Mouse (Mus musculus) limb, embryonic 15.5 days (tissue): ENCODE measurements around the gene Sult2b1. TPM values are rescaled to one million over a fixed set of nuclear protein-coding genes. Genes with fewer than 3 reads are reported as not detected.

Source experiments
- ATAC-seq: fragments of 200-750 bp; cut with Nextera tagmentation; 2 replicates; pipeline ENCODE4 v1.8.0; 2017; ENCODE audit warnings: low read depth, moderate TSS enrichment; ENCODE audit not compliant: insufficient number of reproducible peaks, low FRiP score, low TSS enrichment
- H3K27ac ChIP-seq: fragments of 300-500 bp; sonication (generic); 2 replicates; pipeline ENCODE4 v1.5.1; 2015; ENCODE audit warnings: moderate library complexity, mild to moderate bottlenecking, inconsistent platforms
- H3K27me3 ChIP-seq: fragments of 300-500 bp; sonication (generic); 2 replicates; pipeline ENCODE4 v1.6.1; 2015; ENCODE audit warnings: inconsistent platforms
- H3K36me3 ChIP-seq: fragments of 300-500 bp; sonication (generic); 2 replicates; pipeline ENCODE4 v1.6.1; 2015; ENCODE audit warnings: inconsistent platforms
- H3K4me1 ChIP-seq: fragments of 300-500 bp; sonication (generic); 2 replicates; pipeline ENCODE4 v1.6.1; 2015; ENCODE audit warnings: inconsistent platforms
- H3K4me2 ChIP-seq: fragments of 300-500 bp; sonication (generic); 2 replicates; pipeline ENCODE4 v1.6.1; 2015; ENCODE audit warnings: mild to moderate bottlenecking, inconsistent platforms
- H3K4me3 ChIP-seq: fragments of 300-500 bp; sonication (generic); 2 replicates; pipeline ENCODE4 v1.5.1; 2015; ENCODE audit warnings: mild to moderate bottlenecking, inconsistent platforms
- H3K9ac ChIP-seq: fragments of 300-500 bp; sonication (generic); 2 replicates; pipeline ENCODE4 v1.6.1; 2015; ENCODE audit warnings: inconsistent platforms
- H3K9me3 ChIP-seq: fragments of 300-500 bp; sonication (generic); 2 replicates; pipeline ENCODE4 v1.6.1; 2016; ENCODE audit warnings: inconsistent platforms
- WGBS: fragments of 180-500 bp; shearing (Covaris S2); methylation state at CpG from one replicate; pipeline ENCODE4 v1.1.7; 2015; 5-methylcytosine and 5-hydroxymethylcytosine counted together
- polyA plus RNA-seq: library from polyadenylated mRNA; unstranded; fragments of >200 nt; fragmentation: Nextera tagmentation; extraction: Ambion mirVana; gene quantifications from 2 replicates; pipeline ENCODE4 v1.2.1, GENCODE M21; 2015

Sult2b1 gene
- polyA plus RNA-seq, 1 experiment from 2014 or later: 82.1 TPM

DNA sequence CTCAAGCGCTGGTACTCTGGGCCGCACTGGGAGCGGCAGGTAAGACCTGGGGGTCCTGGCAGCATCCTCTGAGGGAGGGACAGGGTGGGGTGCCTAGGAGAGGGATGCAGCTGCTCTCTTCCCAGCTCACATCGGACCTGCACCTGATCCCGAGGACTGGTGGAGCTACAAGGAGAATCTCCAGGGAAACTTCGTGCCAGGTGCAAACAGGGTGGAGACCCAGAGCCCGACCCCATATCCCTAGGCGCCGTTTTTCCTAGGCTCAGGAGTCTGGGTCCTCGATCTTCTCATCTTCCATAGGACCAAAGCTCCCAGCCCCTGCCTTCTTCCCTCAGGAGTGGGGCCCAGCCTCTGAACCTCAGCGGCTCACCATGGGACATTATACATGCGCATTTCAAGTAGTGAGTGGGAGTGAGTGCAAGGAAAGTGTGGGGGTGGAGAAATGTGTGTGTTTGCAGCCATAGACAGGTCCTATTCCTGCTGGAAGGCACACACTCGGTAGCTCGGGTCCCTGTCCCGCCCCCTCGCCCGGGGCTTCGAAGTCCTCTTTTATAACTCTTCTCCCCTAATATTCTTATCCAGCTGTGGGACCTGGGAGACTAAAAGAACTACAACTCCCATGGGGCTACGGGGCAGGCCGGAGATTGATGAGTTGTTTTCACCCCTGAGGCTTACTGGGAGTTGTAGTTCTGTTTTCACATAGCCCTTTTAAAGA lies 84.0 kb downstream of the Sult2b1 start:
- ATAC-seq: no peak
- peaks cover 35% of the 10 kb centered on the region for H3K4me1 ChIP-seq
- H3K4me3 ChIP-seq: peak overlapping the region; percentile 47
- no peaks in the 10 kb centered on the region for H3K9me3 ChIP-seq
- 1% methylated on average over 20 of the region's 20 CpGs for WGBS
- peak overlapping the region; percentile 92 for H3K4me2 ChIP-seq
- H3K27me3 ChIP-seq: peaks cover 24% of the 10 kb centered on the region
- H3K27ac ChIP-seq: no peak overlapping the region; the same call in 1 of the 2 replicates
- no peaks in the 10 kb centered on the region for H3K36me3 ChIP-seq
- H3K9ac ChIP-seq: peak overlapping the region; percentile 54

DNA sequence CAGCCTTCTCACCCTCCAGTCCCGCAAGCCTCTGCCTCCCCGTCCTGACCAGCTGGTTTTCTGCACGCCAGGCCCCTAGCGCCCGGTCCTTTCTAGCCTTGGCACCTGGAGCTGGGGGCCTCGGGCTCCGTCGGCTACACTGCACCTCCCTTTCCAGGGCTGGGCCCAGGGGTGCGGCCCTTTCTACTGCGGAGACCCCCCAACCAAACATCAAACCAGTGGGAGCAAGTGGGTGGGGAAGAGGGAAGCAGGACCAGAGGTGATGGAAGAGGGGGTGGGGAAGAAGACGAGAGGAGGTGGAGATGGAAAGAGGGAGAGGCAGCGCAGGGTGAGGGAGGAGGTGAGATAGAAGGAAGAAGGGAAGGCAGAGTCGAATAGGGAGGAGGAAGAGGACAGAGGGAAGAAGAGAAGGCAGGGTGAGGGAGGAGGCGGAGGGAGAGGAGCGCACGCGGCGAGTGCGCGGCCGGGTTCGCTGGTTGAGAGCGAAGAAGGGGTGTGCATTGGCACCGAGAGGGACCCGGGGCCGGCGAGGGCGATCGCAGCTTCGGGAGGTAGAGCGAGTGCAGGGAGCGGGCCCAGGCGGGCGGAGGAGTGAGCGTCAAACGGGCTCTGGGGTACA lies 84.8 kb downstream of the Sult2b1 start, which contains the start of gene Car11:
Car11 (plus strand) TSS at position 321 of the 619 bp plus-strand sequence.
- Histone ChIP-seq H3K9me3 (no peaks in the 10 kb centered on the region), H3K4me3 (peak within 1 kb of the TSS; percentile 47), H3K36me3 (no peaks in the 10 kb centered on the region), H3K4me2 (peak within 1 kb of the TSS; percentile 92), H3K9ac (peak within 1 kb of the TSS; percentile 54), H3K4me1 (peaks cover 35% of the 10 kb centered on the region), H3K27me3 (peaks cover 24% of the 10 kb centered on the region), H3K27ac (no peak within 1 kb of the TSS)
- 1% methylated on average over 36 of the region's 36 CpGs for WGBS
- no peak for ATAC-seq

DNA sequence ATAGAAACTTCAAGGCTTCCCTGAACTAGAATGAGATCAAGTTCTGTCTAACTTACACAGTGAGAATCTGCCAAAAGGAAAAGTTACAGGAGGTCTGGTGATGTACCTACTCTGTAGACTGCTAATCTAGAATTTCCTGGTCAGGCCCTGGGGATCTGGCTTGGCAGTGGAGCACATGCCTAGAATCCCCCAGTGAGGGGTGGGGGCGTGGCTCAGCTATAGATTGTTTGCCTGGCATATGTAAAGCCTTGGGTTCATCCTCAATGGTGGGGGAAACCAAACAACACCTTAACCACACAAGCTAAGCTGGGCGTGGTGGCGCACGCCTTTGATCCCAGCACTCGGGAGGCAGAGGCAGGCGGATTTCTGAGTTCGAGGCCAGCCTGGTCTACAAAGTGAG lies 86.6 kb downstream of the Sult2b1 start:
- Histone ChIP-seq H3K4me3 (no peak overlapping the region), H3K9ac (no peak overlapping the region), H3K4me1 (peaks cover 25% of the 10 kb centered on the region), H3K27me3 (peaks cover 24% of the 10 kb centered on the region), H3K9me3 (no peaks in the 10 kb centered on the region), H3K27ac (no peak overlapping the region), H3K36me3 (no peaks in the 10 kb centered on the region), H3K4me2 (no peak overlapping the region)
- ATAC-seq: no peak
- 70% methylated on average over 7 of the region's 7 CpGs for WGBS

DNA sequence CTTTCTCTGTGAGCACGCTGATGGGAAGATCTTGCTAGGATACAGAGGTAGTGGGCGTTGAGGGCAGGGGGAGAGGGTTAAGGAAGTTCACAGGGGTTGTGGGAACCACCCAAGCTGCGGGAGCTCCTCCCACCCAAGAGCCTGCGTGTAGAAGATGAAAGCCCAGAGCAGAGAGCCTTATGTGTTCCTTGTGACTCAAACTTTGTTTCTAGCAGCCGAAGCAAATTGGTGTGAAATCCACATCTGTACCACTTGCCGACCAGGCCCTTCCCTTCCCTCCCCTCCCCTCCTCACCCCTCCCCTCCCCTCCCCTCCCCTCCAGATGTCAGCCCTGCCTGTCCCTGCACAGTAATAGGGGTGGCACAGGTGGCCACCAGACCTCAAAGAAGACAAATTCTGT lies 89.4 kb downstream of the Sult2b1 start:
- Histone ChIP-seq H3K4me3 (no peak overlapping the region), H3K4me2 (no peak overlapping the region), H3K27ac (peak overlapping the region; percentile 38; the same call in 1 of the 2 replicates), H3K36me3 (no peaks in the 10 kb centered on the region), H3K4me1 (peaks cover 11% of the 10 kb centered on the region), H3K9me3 (no peaks in the 10 kb centered on the region), H3K9ac (no peak overlapping the region), H3K27me3 (peaks cover 18% of the 10 kb centered on the region)
- ATAC-seq: no peak
- 6% methylated on average over 6 of the region's 6 CpGs for WGBS

DNA sequence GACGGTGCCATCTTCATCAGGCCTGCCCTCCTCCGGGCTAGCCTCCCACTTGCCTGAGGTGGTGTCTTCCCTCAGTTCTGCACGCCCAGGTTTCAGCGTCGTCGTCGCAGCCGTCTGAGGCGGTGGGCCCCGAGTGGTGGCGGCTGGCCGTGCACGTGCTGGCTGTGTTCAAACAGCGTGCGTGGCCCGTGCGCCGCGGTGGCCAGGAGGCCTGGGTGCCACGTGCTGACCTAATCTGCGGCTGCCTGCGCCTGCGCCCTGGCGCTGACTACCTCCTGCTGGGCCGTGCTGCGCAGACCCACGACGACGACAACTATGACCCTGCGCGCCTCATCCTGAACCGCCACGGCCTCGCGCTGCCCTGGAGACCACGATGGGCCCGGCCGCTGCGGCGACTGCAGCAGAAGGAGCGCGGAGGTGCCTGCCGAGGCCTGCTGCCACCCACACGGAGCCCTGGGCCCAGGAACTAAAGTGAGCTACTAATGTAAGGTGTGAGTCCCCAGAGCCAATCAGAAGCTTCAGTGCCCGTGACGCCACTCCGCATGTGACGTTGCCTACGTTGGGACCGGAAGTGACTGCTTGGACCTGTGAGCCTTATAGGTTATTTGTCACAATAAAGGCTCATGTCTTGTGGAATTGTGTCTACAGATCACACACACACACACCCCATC lies 90.4 kb downstream of the Sult2b1 start, which contains the start of gene Sec1:
Sec1 (minus strand) TSS at position 482 of the 671 bp plus-strand sequence.
- no peak within 1 kb of the TSS for H3K9ac ChIP-seq
- WGBS: 91% methylated on average over 50 of the region's 50 CpGs
- H3K4me1 ChIP-seq: peaks cover 2% of the 10 kb centered on the region; the same call in 1 of the 2 replicates
- no peaks in the 10 kb centered on the region for H3K36me3 ChIP-seq
- no peak within 1 kb of the TSS for H3K4me2 ChIP-seq
- no peak; the same call in 1 of the 2 replicates for ATAC-seq
- peak within 1 kb of the TSS; percentile 38; the same call in 1 of the 2 replicates for H3K27ac ChIP-seq
- no peak within 1 kb of the TSS for H3K4me3 ChIP-seq
- no peaks in the 10 kb centered on the region for H3K9me3 ChIP-seq
- peaks cover 7% of the 10 kb centered on the region for H3K27me3 ChIP-seq

DNA sequence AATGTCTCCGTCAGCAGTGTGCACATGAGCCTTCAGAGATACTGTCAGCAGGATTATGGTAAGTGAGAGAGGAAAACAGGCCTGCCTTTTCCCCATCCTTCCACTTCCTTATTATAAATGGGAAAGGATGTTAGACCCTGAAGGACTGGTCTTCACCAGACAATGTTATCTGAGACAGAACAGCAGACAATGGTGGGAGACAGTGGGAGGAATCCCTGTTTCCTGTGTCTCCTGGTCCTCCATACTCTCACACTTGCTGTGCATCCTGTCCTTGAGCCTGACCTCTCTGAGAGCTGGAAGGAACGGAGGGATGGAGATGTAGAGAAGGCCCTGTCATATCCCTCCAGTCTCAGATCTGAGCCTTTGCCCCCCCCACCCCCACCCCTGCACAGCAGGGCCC lies 92.1 kb downstream of the Sult2b1 start:
- Histone ChIP-seq H3K27me3 (no peaks in the 10 kb centered on the region), H3K36me3 (no peaks in the 10 kb centered on the region), H3K9me3 (no peaks in the 10 kb centered on the region), H3K4me3 (no peak overlapping the region), H3K4me1 (peaks cover 2% of the 10 kb centered on the region; the same call in 1 of the 2 replicates), H3K27ac (no peak overlapping the region), H3K9ac (no peak overlapping the region), H3K4me2 (no peak overlapping the region)
- no peak for ATAC-seq
- WGBS: 81% methylated on average over 2 of the region's 2 CpGs

DNA sequence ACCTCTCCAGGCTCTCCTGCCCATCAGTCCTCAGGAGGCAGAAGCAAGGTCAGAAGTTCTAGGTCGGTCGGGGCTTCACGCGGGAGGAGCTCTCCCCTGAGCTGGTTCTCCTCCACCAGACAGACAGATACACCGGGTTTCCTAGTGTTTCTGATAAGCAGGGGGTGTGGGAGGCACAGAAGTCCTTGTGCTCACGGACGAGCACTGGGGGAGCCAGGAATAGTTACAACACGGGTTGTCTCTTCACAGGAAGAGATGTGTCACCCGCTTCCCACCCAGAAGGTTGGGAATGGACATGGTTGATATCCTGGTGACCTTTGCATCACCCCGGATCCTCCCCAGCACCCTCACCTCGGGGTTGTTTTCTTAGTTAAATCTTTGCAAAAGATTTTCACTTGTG lies 94.7 kb downstream of the Sult2b1 start:
- Histone ChIP-seq H3K9me3 (no peaks in the 10 kb centered on the region), H3K36me3 (no peaks in the 10 kb centered on the region), H3K4me2 (no peak overlapping the region), H3K27me3 (no peaks in the 10 kb centered on the region), H3K4me1 (peaks cover 19% of the 10 kb centered on the region), H3K27ac (no peak overlapping the region), H3K9ac (no peak overlapping the region), H3K4me3 (no peak overlapping the region)
- ATAC-seq: no peak
- 78% methylated on average over 11 of the region's 11 CpGs for WGBS

DNA sequence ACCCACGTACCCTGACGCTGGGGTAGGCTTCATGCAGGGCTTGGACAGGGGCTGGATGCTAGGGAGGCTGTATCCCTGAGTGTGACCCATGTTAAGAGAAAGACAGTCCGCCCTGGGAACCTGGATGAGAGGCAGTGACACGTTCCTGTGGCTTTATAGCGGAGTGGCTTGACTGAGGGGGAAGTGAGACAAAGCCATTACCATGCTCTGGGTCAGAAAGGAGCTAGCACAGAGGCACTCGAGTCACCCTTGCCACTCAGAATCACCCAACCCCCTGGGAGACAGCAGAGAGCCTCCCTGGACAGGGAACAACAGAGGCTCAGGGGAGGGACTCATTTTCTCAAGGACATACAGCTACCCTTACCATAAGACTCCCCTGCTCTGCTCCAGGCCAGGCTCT lies 95.4 kb downstream of the Sult2b1 start:
- no peak overlapping the region for H3K9ac ChIP-seq
- ATAC-seq: no peak
- no peak overlapping the region for H3K27ac ChIP-seq
- H3K36me3 ChIP-seq: no peaks in the 10 kb centered on the region
- no peak overlapping the region for H3K4me2 ChIP-seq
- H3K9me3 ChIP-seq: no peaks in the 10 kb centered on the region
- no peak overlapping the region for H3K4me3 ChIP-seq
- no peaks in the 10 kb centered on the region for H3K27me3 ChIP-seq
- 55% methylated on average over 6 of the region's 6 CpGs for WGBS
- peaks cover 21% of the 10 kb centered on the region for H3K4me1 ChIP-seq

DNA sequence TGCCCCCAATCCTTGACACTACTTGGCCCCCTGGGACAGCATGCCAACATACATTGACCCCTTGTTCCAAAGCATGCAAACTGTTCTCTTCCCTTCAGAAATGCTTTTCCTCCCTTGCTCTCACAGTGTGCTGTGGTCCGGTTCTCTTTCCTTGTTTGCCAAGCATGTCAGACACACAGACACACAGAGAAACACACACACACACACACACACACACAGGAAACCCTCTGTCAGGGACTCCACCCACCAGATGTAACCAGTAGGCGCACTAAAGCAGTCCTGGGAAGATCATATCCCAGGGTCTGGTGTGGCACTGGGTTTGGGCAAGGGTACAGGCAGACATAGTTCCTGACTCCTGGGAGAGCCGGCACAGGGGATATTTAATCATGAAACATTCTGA lies 97.6 kb downstream of the Sult2b1 start:
- Histone ChIP-seq H3K36me3 (no peaks in the 10 kb centered on the region), H3K9ac (no peak overlapping the region), H3K4me3 (no peak overlapping the region), H3K9me3 (no peaks in the 10 kb centered on the region), H3K27ac (no peak overlapping the region), H3K27me3 (no peaks in the 10 kb centered on the region), H3K4me2 (no peak overlapping the region), H3K4me1 (peaks cover 26% of the 10 kb centered on the region)
- no peak for ATAC-seq
- WGBS: 74% methylated on average over 3 of the region's 3 CpGs

DNA sequence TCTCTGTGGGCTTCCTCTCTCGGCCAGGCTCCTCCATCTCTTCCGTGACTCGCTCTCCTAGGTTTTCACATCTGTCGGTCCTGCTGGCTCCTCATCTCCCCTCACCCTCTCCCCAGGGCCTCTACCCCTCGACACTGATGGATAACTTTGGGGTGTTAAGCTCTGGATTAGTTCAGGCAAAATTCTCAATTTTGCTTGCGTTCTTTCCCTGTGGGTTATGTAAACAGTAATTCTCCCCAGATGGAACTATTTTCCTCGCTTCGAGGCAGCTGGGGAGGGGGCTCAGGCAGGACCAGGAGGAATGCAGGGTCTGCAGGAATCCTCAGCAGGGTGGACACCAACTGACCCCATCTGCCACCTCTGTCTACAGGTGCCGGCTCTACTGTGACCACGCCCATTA lies 98.7 kb downstream of the Sult2b1 start:
- Histone ChIP-seq H3K27me3 (no peaks in the 10 kb centered on the region), H3K9ac (no peak overlapping the region), H3K27ac (no peak overlapping the region), H3K4me3 (no peak overlapping the region), H3K36me3 (no peaks in the 10 kb centered on the region), H3K4me2 (no peak overlapping the region), H3K4me1 (peaks cover 26% of the 10 kb centered on the region), H3K9me3 (no peaks in the 10 kb centered on the region)
- 30% methylated on average over 10 of the region's 10 CpGs for WGBS
- ATAC-seq: no peak

DNA sequence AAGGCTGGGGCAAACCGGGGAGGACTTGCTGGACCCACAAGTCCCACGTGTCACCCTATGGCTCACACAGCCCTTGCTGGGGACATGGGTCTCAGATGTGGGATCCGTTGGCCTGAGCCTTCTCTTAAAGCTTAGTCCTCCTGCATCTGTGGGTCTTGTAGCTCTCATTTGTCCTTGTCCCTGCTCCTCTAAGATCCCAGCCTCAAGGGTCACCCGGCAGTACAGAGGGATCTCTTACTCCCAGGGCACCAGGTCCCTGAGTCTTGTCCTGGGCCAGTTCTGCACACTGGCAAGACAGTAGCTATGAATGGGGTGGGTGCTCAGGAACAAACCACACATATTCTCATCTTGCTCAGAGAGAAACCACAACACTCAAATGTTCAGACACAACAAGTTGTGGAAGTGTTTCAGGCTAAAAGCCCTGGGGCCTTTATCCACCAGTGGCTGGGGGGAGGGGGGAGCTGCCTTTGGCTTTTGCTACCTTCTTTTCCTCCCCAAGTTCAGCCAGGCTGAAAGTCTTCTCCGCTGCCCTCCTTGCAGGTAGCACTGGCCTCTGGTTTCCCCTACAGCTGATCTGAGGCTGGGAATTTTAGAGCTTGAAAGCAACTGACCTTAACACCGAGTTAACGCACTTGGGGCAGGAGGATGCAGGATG lies 100.9 kb downstream of the Sult2b1 start, which contains the start of gene Ntn5:
Ntn5 (plus strand) TSS at position 627 of the 655 bp plus-strand sequence.
- H3K9ac ChIP-seq: no peak within 1 kb of the TSS
- no peaks in the 10 kb centered on the region for H3K9me3 ChIP-seq
- H3K4me1 ChIP-seq: peaks cover 26% of the 10 kb centered on the region
- peak within 1 kb of the TSS; percentile 15; the same call in 1 of the 2 replicates for H3K4me3 ChIP-seq
- ATAC-seq: no peak
- no peak within 1 kb of the TSS for H3K27ac ChIP-seq
- 75% methylated on average over 7 of the region's 7 CpGs for WGBS
- H3K36me3 ChIP-seq: no peaks in the 10 kb centered on the region
- H3K4me2 ChIP-seq: no peak within 1 kb of the TSS
- H3K27me3 ChIP-seq: no peaks in the 10 kb centered on the region
